ENCODE assay signal across 13 mouse cellular contexts in genomic region chr11:85642591-85642990, GRCm38 (mm10).
DNase-seq lines count a peak whose midpoint lies in the region; ATAC-seq and TF ChIP-seq lines count a peak whose summit lies in the region.
"Had no signal": no experiment of that assay in that cellular context is flagged by ENCODE, and none has a peak within 500 bp of the region (broad histone marks: within the 10 kb centered on the region; RNA-seq: fewer than 3 reads in every experiment).

No protein-coding gene starts in this region.

- no peak overlapping the region for H3K4me2 ChIP-seq in forebrain, embryonic 15.5 days (replicated peaks)
- H3K4me2 ChIP-seq: hindbrain, embryonic 15.5 days; limb, embryonic 15.5 days had no signal

- TF ChIP-seq POLR2A in kidney, adult 2 months (IDR thresholded peaks at IDR 0.05; ENCODE audit: low read depth, low read length) = no peak
- TF ChIP-seq POLR2A in lung, adult 2 months (IDR thresholded peaks at IDR 0.05; ENCODE audit: borderline replicate concordance, extremely low read depth, low read depth, low read length) = no peak

- H3K4me3 ChIP-seq in kidney, adult 2 months (ENCODE audit: insufficient read depth, low read depth, low read length) = no peak overlapping the region
- no peak overlapping the region for H3K4me3 ChIP-seq in lung, adult 2 months (replicated peaks; ENCODE audit: extremely low read depth, low read depth, low read length)
- H3K4me3 ChIP-seq in forebrain, embryonic 15.5 days = no peak overlapping the region
- H3K4me3 ChIP-seq: hindbrain, embryonic 15.5 days; limb, embryonic 15.5 days had no signal

- H3K9me3 ChIP-seq in forebrain, embryonic 15.5 days = no peaks in the 10 kb centered on the region
- H3K9me3 ChIP-seq: hindbrain, embryonic 15.5 days; limb, embryonic 15.5 days had no signal

- H3K9ac ChIP-seq in forebrain, embryonic 15.5 days (replicated peaks) = no peak overlapping the region
- H3K9ac ChIP-seq: hindbrain, embryonic 15.5 days; limb, embryonic 15.5 days had no signal

- TF ChIP-seq CTCF in kidney, adult 2 months (conservative IDR thresholded peaks at IDR 0.05; ENCODE audit: insufficient read depth, insufficient read length, low read depth, low read length) = no peak
- TF ChIP-seq CTCF in lung, adult 2 months (IDR thresholded peaks at IDR 0.05; ENCODE audit: insufficient read depth, low read length) = no peak

- no peaks in the 10 kb centered on the region for H3K36me3 ChIP-seq in kidney, adult 2 months (ENCODE audit: control insufficient read depth, insufficient read depth, low read length)
- no peaks in the 10 kb centered on the region for H3K36me3 ChIP-seq in forebrain, embryonic 15.5 days
- H3K36me3 ChIP-seq: hindbrain, embryonic 15.5 days; limb, embryonic 15.5 days had no signal

- no peak for ATAC-seq in forebrain, embryonic 15.5 days (replicated peaks)

- 84% methylated on average over 6 of the region's 6 CpGs for WGBS in kidney, adult 2 months
- 68% methylated on average over 6 of the region's 6 CpGs for WGBS in lung, adult 2 months
- 65% methylated on average over 6 of the region's 6 CpGs for WGBS in forebrain, embryonic 15.5 days

- H3K27me3 ChIP-seq in kidney, adult 2 months (replicated peaks; ENCODE audit: control insufficient read depth, insufficient read depth, low read length) = no peaks in the 10 kb centered on the region
- H3K27me3 ChIP-seq in forebrain, embryonic 15.5 days = no peaks in the 10 kb centered on the region; the same call in 1 of the 2 replicates
- H3K27me3 ChIP-seq: CH12.LX; hindbrain, embryonic 15.5 days had no signal

- H3K4me1 ChIP-seq in kidney, adult 2 months (ENCODE audit: control insufficient read depth, insufficient read depth, low read length) = peaks cover 14% of the 10 kb centered on the region; the same call in 1 of the 2 replicates
- no peaks in the 10 kb centered on the region for H3K4me1 ChIP-seq in lung, adult 2 months (ENCODE audit: control insufficient read depth, insufficient read depth, low read length)
- peaks cover 25% of the 10 kb centered on the region for H3K4me1 ChIP-seq in forebrain, embryonic 15.5 days

- H3K27ac ChIP-seq in kidney, adult 2 months (ENCODE audit: insufficient read depth, low read depth, low read length) = peak overlapping the region; percentile 27; the same call in 1 of the 2 replicates
- H3K27ac ChIP-seq in forebrain, embryonic 15.5 days (replicated peaks) = no peak overlapping the region
- H3K27ac ChIP-seq: hindbrain, embryonic 15.5 days; limb, embryonic 15.5 days had no signal

- no peak for DNase-seq in kidney, adult 2 months
- no peak for DNase-seq in kidney, adult 9 months
- DNase-seq in lung, postnatal 10 days = peak; percentile 41
- DNase-seq in lung, adult 2 months = no peak
- peak; percentile 44 to 79 for DNase-seq in frontal cortex, adult 2 months (ENCODE audit: extremely low spot score in 1 of 2, low spot score in 1 of 2)
- peak; percentile 73 to 76 for DNase-seq in right cerebral cortex, adult 2 months (ENCODE audit: low spot score in 2 of 2)
- DNase-seq in retina, postnatal 1 day = no peak
- DNase-seq: cerebellum, adult 11-12 months; thymus, postnatal 4 days had no signal

Comparison
In these comparisons a context has a peak if more than half of its experiments do, and no peak if none do; other contexts are left out.
1. DNase-seq: peak in lung, postnatal 10 days (single experiment), frontal cortex, adult 2 months (2 of 2) and right cerebral cortex, adult 2 months (2 of 2); none in kidney, adult 2 months (single experiment), kidney, adult 9 months (single experiment), lung, adult 2 months (single experiment) and retina, postnatal 1 day (single experiment).